In genomic region chr3:20242050-20242449, GRCm38 (mm10) we compare ENCODE assay signal across 24 mouse cellular contexts. TPM values are rescaled to one million over a fixed set of nuclear protein-coding genes. Genes with fewer than 3 reads are reported as not detected.
DNase-seq lines count a peak whose midpoint lies in the region; ATAC-seq and TF ChIP-seq lines count a peak whose summit lies in the region.
"Had no signal": no experiment of that assay in that cellular context is flagged by ENCODE, and none has a peak within 500 bp of the region (broad histone marks: within the 10 kb centered on the region; RNA-seq: fewer than 3 reads in every experiment).

Gene Cpa3, minus strand, starts transcription at chr3:20242181.

- H3K27me3 ChIP-seq in embryonic facial prominence, embryonic 13.5 days = no peaks in the 10 kb centered on the region
- H3K27me3 ChIP-seq in embryonic facial prominence, embryonic 10.5 days (replicated peaks; ENCODE audit: low read depth, poor library complexity, severe bottlenecking) = no peaks in the 10 kb centered on the region
- H3K27me3 ChIP-seq in limb, embryonic 15.5 days = no peaks in the 10 kb centered on the region
- no peaks in the 10 kb centered on the region for H3K27me3 ChIP-seq in stomach, postnatal 0 days (ENCODE audit: control insufficient read depth, insufficient read depth, low read length)
- H3K27me3 ChIP-seq: intestine, embryonic 15.5 days; limb, embryonic 12.5 days; liver, embryonic 15.5 days had no signal

- no peak within 1 kb of the TSS for H3K9ac ChIP-seq in embryonic facial prominence, embryonic 13.5 days
- no peak within 1 kb of the TSS for H3K9ac ChIP-seq in limb, embryonic 15.5 days
- H3K9ac ChIP-seq in stomach, postnatal 0 days (ENCODE audit: low read length) = no peak within 1 kb of the TSS
- H3K9ac ChIP-seq: forebrain, postnatal 0 days; hindbrain, embryonic 14.5 days; intestine, embryonic 15.5 days; limb, embryonic 12.5 days; liver, embryonic 15.5 days had no signal

- no peaks in the 10 kb centered on the region for H3K36me3 ChIP-seq in embryonic facial prominence, embryonic 13.5 days
- H3K36me3 ChIP-seq in embryonic facial prominence, embryonic 10.5 days (replicated peaks) = no peaks in the 10 kb centered on the region
- no peaks in the 10 kb centered on the region for H3K36me3 ChIP-seq in limb, embryonic 15.5 days
- no peaks in the 10 kb centered on the region for H3K36me3 ChIP-seq in stomach, postnatal 0 days (ENCODE audit: control insufficient read depth, insufficient read depth, low read length)
- H3K36me3 ChIP-seq: forebrain, embryonic 10.5 days; intestine, embryonic 15.5 days; limb, embryonic 12.5 days; liver, embryonic 15.5 days had no signal

- no peak for DNase-seq in embryonic facial prominence, embryonic 10.5 days (ENCODE audit: low spot score)
- no peak for DNase-seq in thymus, postnatal 0 days (ENCODE audit: low spot score)
- DNase-seq in thymus, postnatal 10 days (ENCODE audit: low spot score in 2 of 2) = no peak
- no peak for DNase-seq in stomach, postnatal 0 days (ENCODE audit: low spot score)
- DNase-seq in ovary, postnatal 14 days (ENCODE audit: low spot score) = no peak
- no peak for DNase-seq in cerebellum, postnatal 14 days
- DNase-seq: adrenal gland, postnatal 36 days; cerebellum, adult 18-20 months; forebrain, postnatal 0 days; heart, adult 2 months; heart, postnatal 14 days; kidney, postnatal 36 days; lung, postnatal 10 days; retina, postnatal 1 day; right cerebral cortex, postnatal 4 days; thymus, postnatal 4 days had no signal

- H3K4me3 ChIP-seq in embryonic facial prominence, embryonic 13.5 days = no peak within 1 kb of the TSS
- H3K4me3 ChIP-seq in embryonic facial prominence, embryonic 10.5 days = no peak within 1 kb of the TSS
- H3K4me3 ChIP-seq in limb, embryonic 15.5 days = no peak within 1 kb of the TSS
- H3K4me3 ChIP-seq in stomach, postnatal 0 days (ENCODE audit: low read depth, low read length) = no peak within 1 kb of the TSS
- H3K4me3 ChIP-seq: forebrain, embryonic 10.5 days; heart, adult 2 months; intestine, embryonic 15.5 days; limb, embryonic 12.5 days; liver, embryonic 15.5 days had no signal

- H3K9me3 ChIP-seq in embryonic facial prominence, embryonic 13.5 days = no peaks in the 10 kb centered on the region
- H3K9me3 ChIP-seq in embryonic facial prominence, embryonic 10.5 days = no peaks in the 10 kb centered on the region
- H3K9me3 ChIP-seq in limb, embryonic 15.5 days = no peaks in the 10 kb centered on the region
- H3K9me3 ChIP-seq in stomach, postnatal 0 days (ENCODE audit: control insufficient read depth, low read length) = no peaks in the 10 kb centered on the region
- H3K9me3 ChIP-seq: forebrain, embryonic 10.5 days; intestine, embryonic 15.5 days; limb, embryonic 12.5 days; liver, embryonic 15.5 days had no signal

- TF ChIP-seq EP300 in stomach, postnatal 0 days (optimal IDR thresholded peaks at IDR 0.05) = no peak

- TF ChIP-seq CTCF in stomach, postnatal 0 days (IDR thresholded peaks at IDR 0.05; ENCODE audit: low read depth) = no peak

- H3K27ac ChIP-seq in embryonic facial prominence, embryonic 13.5 days = no peak within 1 kb of the TSS
- H3K27ac ChIP-seq in embryonic facial prominence, embryonic 10.5 days (replicated peaks) = no peak within 1 kb of the TSS
- no peak within 1 kb of the TSS for H3K27ac ChIP-seq in limb, embryonic 15.5 days
- no peak within 1 kb of the TSS for H3K27ac ChIP-seq in stomach, postnatal 0 days (replicated peaks)
- H3K27ac ChIP-seq: forebrain, embryonic 10.5 days; heart, adult 2 months; hindbrain, embryonic 14.5 days; intestine, embryonic 15.5 days; limb, embryonic 12.5 days; liver, embryonic 15.5 days had no signal

- WGBS in embryonic facial prominence, embryonic 13.5 days = 76% methylated on average over 3 of the region's 3 CpGs
- WGBS in embryonic facial prominence, embryonic 10.5 days = 94% methylated on average over 3 of the region's 3 CpGs
- 80% methylated on average over 3 of the region's 3 CpGs for WGBS in limb, embryonic 15.5 days
- 77% methylated on average over 3 of the region's 3 CpGs for WGBS in stomach, postnatal 0 days

- no peak for ATAC-seq in embryonic facial prominence, embryonic 13.5 days (ENCODE audit: insufficient number of reproducible peaks, insufficient read depth, low FRiP score, low TSS enrichment, low read depth)
- ATAC-seq in limb, embryonic 15.5 days (ENCODE audit: insufficient number of reproducible peaks, low FRiP score, low TSS enrichment, low read depth) = no peak
- no peak for ATAC-seq in stomach, postnatal 0 days (ENCODE audit: low FRiP score, low TSS enrichment)
- ATAC-seq: CD4-positive, CD25-positive, alpha-beta regulatory T cell, adult 4 months; forebrain, postnatal 0 days; intestine, embryonic 15.5 days had no signal

- no peak within 1 kb of the TSS for H3K4me2 ChIP-seq in embryonic facial prominence, embryonic 13.5 days
- no peak within 1 kb of the TSS for H3K4me2 ChIP-seq in limb, embryonic 15.5 days
- H3K4me2 ChIP-seq in stomach, postnatal 0 days (replicated peaks; ENCODE audit: low read depth) = no peak within 1 kb of the TSS
- H3K4me2 ChIP-seq: hindbrain, embryonic 14.5 days; intestine, embryonic 15.5 days; limb, embryonic 12.5 days; liver, embryonic 15.5 days had no signal

- H3K4me1 ChIP-seq in embryonic facial prominence, embryonic 13.5 days = no peaks in the 10 kb centered on the region
- no peaks in the 10 kb centered on the region for H3K4me1 ChIP-seq in embryonic facial prominence, embryonic 10.5 days
- no peaks in the 10 kb centered on the region for H3K4me1 ChIP-seq in limb, embryonic 15.5 days
- no peaks in the 10 kb centered on the region for H3K4me1 ChIP-seq in stomach, postnatal 0 days (replicated peaks; ENCODE audit: control insufficient read depth, insufficient read depth)
- H3K4me1 ChIP-seq: forebrain, embryonic 10.5 days; intestine, embryonic 15.5 days; limb, embryonic 12.5 days; liver, embryonic 15.5 days had no signal

RNA-seq across cellular contexts. Expression of gene Cpa3, which starts in this region (rescaled TPM):
- polyA plus RNA-seq in embryonic facial prominence, embryonic 13.5 days (2015; fragmentation: Nextera tagmentation; extraction: Ambion mirVana) = 19.4 and 26.4 TPM in 2 replicates
- 0.10 TPM in 1 of 2 replicates, not detected in the other for polyA plus RNA-seq in embryonic facial prominence, embryonic 10.5 days (2016; fragmentation: Nextera tagmentation; extraction: Ambion mirVana)
- 32.4 and 35.9 TPM in 2 replicates for polyA plus RNA-seq in thymus, postnatal 0 days (2015; fragmentation: Nextera tagmentation; extraction: Ambion mirVana)
- 304 and 332 TPM in 2 replicates for polyA plus RNA-seq in limb, embryonic 15.5 days (2015; fragmentation: Nextera tagmentation; extraction: Ambion mirVana)
- 10.8 TPM in 2 replicates for polyA plus RNA-seq in stomach, postnatal 0 days (2015; fragmentation: Nextera tagmentation; extraction: Ambion mirVana)
- polyA plus RNA-seq: forebrain, embryonic 10.5 days had no signal

Comparison
In these comparisons a context has a peak if more than half of its experiments do, and no peak if none do; other contexts are left out.
1. RNA of gene Cpa3 (polyA plus RNA-seq): 304 to 332 TPM in limb, embryonic 15.5 days, 32.4 to 35.9 TPM in thymus, postnatal 0 days, 19.4 to 26.4 TPM in embryonic facial prominence, embryonic 13.5 days and 10.8 TPM in stomach, postnatal 0 days; 0.10 TPM in embryonic facial prominence, embryonic 10.5 days; every median in the first group is over 10 times any median in the second.